Mouse (Mus musculus): ENCODE data around the gene Sec14l1. TPM values are rescaled to one million over a fixed set of nuclear protein-coding genes. Genes with fewer than 3 reads are reported as not detected.

Gene Sec14l1
- polyA plus RNA-seq, 1 experiment = 30.1 TPM

DNA sequence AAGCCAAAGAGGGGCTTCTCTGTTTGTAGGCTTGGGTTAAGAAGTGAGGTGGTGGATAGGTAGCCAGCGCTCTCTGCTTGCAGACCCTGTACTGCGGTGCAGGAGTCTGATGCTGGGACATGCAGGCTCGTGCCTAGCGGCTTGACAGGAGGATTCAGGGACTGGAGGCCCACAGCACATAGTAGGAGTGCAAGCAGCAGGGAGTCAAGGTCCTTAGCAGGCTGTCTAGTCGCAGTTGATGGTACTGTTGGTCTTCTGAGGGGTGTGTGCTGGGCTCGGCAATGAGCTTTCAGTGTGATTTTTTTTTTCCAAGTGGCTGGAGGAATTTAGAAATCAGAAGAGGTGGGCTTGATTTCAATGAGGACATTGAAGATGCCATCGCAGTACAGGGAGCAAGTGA is 36.5 kb downstream of the Sec14l1 start:
- Histone ChIP-seq H3K36me3 (ENCODE audit: control insufficient read depth, insufficient read depth, low read length) (peaks cover 30% of the 10 kb centered on the region), H3K27me3 (ENCODE audit: control insufficient read depth, insufficient read depth, low read length) (no peaks in the 10 kb centered on the region), H3K27ac (ENCODE audit: insufficient read depth, low read length) (no peak overlapping the region), H3K4me1 (ENCODE audit: control insufficient read depth, insufficient read depth, insufficient read length) (no peaks in the 10 kb centered on the region; the same call in 1 of the 2 replicates), H3K4me3 (ENCODE audit: extremely low read depth, insufficient read depth, insufficient read length) (no peak overlapping the region)
- DNase-seq (ENCODE audit: low read depth in 1 of 2, low spot score in 2 of 2) = no peak
- TF ChIP-seq POLR2A (IDR thresholded peaks at IDR 0.05; ENCODE audit: low read depth, low read length) (no peak), CTCF (IDR thresholded peaks at IDR 0.05; ENCODE audit: extremely low read depth, insufficient read depth, insufficient read length, insufficient replicate concordance) (no peak)
- WGBS = 97% methylated on average over 7 of the region's 7 CpGs

DNA sequence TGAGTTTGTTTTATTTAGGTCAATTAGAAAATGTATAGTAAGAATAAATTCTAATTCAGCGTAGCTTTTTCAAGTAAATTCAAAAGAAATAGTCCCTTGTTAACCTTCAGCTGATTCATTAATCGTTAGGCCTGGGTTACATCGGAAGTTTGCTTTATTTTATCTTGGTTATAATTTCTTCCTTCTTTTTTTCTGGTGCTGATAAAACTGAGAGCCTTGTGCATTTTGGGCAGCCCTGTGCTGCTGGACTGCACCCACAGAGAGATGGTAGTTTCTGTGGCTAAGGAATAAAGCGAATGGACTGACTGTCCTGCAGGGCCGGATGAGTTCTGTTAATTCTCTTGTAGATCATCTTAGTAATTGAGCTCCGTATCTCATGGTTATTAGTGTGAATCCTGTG is 37.6 kb downstream of the Sec14l1 start:
- 89% methylated on average over 6 of the region's 6 CpGs for WGBS
- H3K36me3 ChIP-seq (ENCODE audit: control insufficient read depth, insufficient read depth, low read length) = peaks cover 28% of the 10 kb centered on the region
- no peak overlapping the region for H3K4me3 ChIP-seq (ENCODE audit: extremely low read depth, insufficient read depth, insufficient read length)
- H3K27ac ChIP-seq (ENCODE audit: insufficient read depth, low read length) = no peak overlapping the region
- H3K4me1 ChIP-seq (ENCODE audit: control insufficient read depth, insufficient read depth, insufficient read length) = no peaks in the 10 kb centered on the region; the same call in 1 of the 2 replicates
- no peak for TF ChIP-seq CTCF (IDR thresholded peaks at IDR 0.05; ENCODE audit: extremely low read depth, insufficient read depth, insufficient read length, insufficient replicate concordance)
- no peak for TF ChIP-seq POLR2A (IDR thresholded peaks at IDR 0.05; ENCODE audit: low read depth, low read length)
- no peaks in the 10 kb centered on the region for H3K27me3 ChIP-seq (ENCODE audit: control insufficient read depth, insufficient read depth, low read length)
- no peak for DNase-seq (ENCODE audit: low read depth in 1 of 2, low spot score in 2 of 2)

DNA sequence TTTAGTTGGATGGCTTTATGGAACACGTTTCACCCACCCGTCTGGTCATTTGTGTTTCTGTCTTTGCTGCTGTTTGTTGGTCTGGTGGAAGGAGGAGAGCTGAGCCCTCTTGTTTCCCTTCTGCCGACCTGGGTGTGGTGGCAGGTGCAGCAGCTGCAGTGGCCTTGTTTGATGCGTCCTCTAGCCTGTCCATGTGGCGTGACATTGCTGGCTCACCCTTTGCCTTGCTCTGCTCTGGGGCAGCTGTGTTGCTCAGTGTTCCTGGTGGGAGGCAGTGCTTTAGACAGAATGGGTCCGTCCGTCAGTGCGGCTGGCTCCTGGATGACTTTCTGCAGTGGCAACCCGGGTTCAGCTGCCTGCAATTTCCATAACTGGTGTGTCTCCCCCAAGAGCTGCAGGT is 38.6 kb downstream of the Sec14l1 start:
- H3K36me3 ChIP-seq (ENCODE audit: control insufficient read depth, insufficient read depth, low read length) = peaks cover 25% of the 10 kb centered on the region
- no peak for TF ChIP-seq CTCF (IDR thresholded peaks at IDR 0.05; ENCODE audit: extremely low read depth, insufficient read depth, insufficient read length, insufficient replicate concordance)
- no peak for TF ChIP-seq POLR2A (IDR thresholded peaks at IDR 0.05; ENCODE audit: low read depth, low read length)
- no peaks in the 10 kb centered on the region for H3K27me3 ChIP-seq (ENCODE audit: control insufficient read depth, insufficient read depth, low read length)
- WGBS = 93% methylated on average over 9 of the region's 9 CpGs
- DNase-seq (ENCODE audit: low read depth in 1 of 2, low spot score in 2 of 2) = no peak
- no peaks in the 10 kb centered on the region; the same call in 1 of the 2 replicates for H3K4me1 ChIP-seq (ENCODE audit: control insufficient read depth, insufficient read depth, insufficient read length)
- no peak overlapping the region for H3K4me3 ChIP-seq (ENCODE audit: extremely low read depth, insufficient read depth, insufficient read length)
- no peak overlapping the region for H3K27ac ChIP-seq (ENCODE audit: insufficient read depth, low read length)

DNA sequence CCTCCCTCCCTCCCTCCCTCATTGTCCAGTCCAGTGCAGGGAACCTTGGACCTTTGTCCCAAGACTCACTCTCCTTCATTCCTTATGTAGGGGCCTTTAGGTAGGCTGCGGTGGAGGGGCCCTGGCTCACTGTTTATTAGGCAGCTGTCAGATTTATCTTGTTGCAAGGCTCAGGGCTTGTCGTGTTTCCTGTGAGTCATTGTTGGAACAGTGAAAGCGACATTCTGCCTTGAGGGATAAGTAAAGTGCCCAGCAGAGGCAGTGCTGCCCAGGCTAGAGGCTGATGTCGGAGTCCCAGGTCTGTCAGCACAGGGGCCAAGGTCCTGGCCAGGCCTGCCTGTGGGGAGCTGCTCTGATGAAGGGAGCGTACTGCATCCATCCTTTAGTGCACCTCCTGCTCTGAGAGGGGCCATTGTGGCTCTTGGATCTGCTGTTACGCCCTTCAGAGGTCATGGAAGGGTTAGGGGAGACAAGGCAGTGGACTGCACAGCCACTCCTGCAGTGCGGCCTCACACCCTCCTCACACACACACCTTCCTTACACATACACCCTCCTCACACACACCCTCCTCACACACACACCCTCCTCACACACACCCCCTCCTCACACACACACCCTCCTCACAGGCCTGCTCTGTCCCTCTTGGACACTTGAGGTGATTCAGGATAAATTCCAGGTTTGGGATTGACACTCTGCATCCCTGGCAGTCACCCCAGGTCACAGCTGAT is 39.3 kb downstream of the Sec14l1 start:
- Histone ChIP-seq H3K27me3 (ENCODE audit: control insufficient read depth, insufficient read depth, low read length) (no peaks in the 10 kb centered on the region), H3K4me1 (ENCODE audit: control insufficient read depth, insufficient read depth, insufficient read length) (no peaks in the 10 kb centered on the region; the same call in 1 of the 2 replicates), H3K36me3 (ENCODE audit: control insufficient read depth, insufficient read depth, low read length) (peaks cover 28% of the 10 kb centered on the region), H3K27ac (ENCODE audit: insufficient read depth, low read length) (no peak overlapping the region), H3K4me3 (ENCODE audit: extremely low read depth, insufficient read depth, insufficient read length) (no peak overlapping the region)
- 84% methylated on average over 7 of the region's 7 CpGs for WGBS
- no peak for TF ChIP-seq CTCF (IDR thresholded peaks at IDR 0.05; ENCODE audit: extremely low read depth, insufficient read depth, insufficient read length, insufficient replicate concordance)
- no peak for TF ChIP-seq POLR2A (IDR thresholded peaks at IDR 0.05; ENCODE audit: low read depth, low read length)
- no peak for DNase-seq (ENCODE audit: low read depth in 1 of 2, low spot score in 2 of 2)

DNA sequence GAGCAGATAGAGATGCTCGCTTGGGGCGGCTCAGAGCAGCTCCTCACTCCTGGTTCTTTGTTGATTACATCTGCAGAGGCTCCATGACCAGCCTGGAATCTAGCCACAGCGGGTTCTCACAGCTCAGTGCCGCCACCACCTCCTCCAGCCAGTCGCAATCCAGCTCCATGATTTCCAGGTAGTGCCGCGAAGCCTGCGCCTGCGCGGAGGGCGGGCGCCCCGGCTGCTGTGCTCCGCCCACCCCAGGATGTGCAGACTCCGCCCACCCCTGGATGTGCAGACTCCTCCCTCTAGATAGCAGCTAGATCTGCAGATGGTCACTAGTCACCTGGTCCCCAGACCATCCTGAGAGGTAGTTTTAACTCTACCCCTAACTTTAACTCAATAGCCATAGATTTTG is 41.8 kb downstream of the Sec14l1 start:
- H3K4me3 ChIP-seq (ENCODE audit: extremely low read depth, insufficient read depth, insufficient read length) = no peak overlapping the region
- no peaks in the 10 kb centered on the region for H3K27me3 ChIP-seq (ENCODE audit: control insufficient read depth, insufficient read depth, low read length)
- 91% methylated on average over 15 of the region's 15 CpGs for WGBS
- H3K36me3 ChIP-seq (ENCODE audit: control insufficient read depth, insufficient read depth, low read length) = peaks cover 20% of the 10 kb centered on the region
- no peak overlapping the region for H3K27ac ChIP-seq (ENCODE audit: insufficient read depth, low read length)
- no peaks in the 10 kb centered on the region for H3K4me1 ChIP-seq (ENCODE audit: control insufficient read depth, insufficient read depth, insufficient read length)
- DNase-seq (ENCODE audit: low read depth in 1 of 2, low spot score in 2 of 2) = no peak
- TF ChIP-seq POLR2A (IDR thresholded peaks at IDR 0.05; ENCODE audit: low read depth, low read length) (no peak), CTCF (IDR thresholded peaks at IDR 0.05; ENCODE audit: extremely low read depth, insufficient read depth, insufficient read length, insufficient replicate concordance) (no peak)

DNA sequence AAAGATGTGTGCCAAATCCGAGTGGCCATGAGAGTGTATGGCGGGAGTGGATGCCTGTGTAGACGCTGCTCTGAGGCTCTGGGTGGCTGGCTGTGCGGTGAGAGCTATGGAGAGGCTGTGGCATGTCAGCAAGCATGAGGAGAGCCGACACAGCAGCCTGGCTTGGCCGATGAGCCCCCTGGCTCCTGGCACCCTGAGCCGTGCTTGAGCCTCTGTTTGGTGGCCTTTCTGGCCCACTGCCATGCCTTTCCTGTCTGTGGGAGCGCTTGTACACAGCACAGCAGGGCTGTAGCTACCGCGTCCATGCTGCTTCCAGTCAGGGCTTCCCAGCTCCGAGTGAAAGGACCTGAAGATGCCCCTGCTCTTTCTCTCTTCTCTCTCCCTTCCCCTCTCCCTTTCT is 43.4 kb downstream of the Sec14l1 start:
- 84% methylated on average over 11 of the region's 11 CpGs for WGBS

DNA sequence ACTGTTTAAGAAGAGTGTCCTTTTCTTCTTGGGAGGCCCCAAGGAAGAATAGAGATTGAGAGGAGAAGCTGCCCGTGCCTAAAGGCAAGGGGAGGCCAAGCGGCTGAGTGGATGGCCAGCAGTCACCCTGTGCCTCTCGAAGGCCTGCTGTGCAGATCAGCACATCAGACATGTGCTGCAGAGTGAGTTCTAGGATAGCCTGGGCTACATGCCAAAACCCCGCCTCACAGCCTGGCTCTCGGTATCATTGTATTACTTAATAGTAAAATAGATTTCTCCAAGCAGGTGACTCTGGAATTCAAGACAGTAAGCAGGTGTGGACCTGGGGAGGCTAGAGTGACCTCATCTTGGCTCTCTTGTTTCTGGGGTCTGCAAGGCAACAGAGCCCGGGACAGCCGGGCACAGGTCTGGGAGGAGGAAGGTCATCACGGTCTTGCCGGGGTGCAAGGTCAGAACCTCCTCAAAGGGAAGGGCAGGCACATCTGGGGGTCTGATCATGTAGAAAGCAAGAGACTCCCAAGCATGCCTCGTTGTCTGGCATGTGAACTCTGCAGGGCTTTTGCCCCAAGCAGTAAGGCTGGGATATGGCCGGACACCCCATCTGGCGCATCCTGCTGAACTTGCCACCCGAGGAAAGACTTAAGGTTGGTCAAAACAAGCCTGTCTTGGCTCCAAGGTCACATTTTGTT is 44.4 kb downstream of the Sec14l1 start:
- H3K4me1 ChIP-seq (ENCODE audit: control insufficient read depth, insufficient read depth, insufficient read length) = no peaks in the 10 kb centered on the region
- H3K27me3 ChIP-seq (ENCODE audit: control insufficient read depth, insufficient read depth, low read length) = no peaks in the 10 kb centered on the region
- H3K27ac ChIP-seq (ENCODE audit: insufficient read depth, low read length) = no peak overlapping the region
- TF ChIP-seq CTCF (IDR thresholded peaks at IDR 0.05; ENCODE audit: extremely low read depth, insufficient read depth, insufficient read length, insufficient replicate concordance) = no peak
- TF ChIP-seq POLR2A (IDR thresholded peaks at IDR 0.05; ENCODE audit: low read depth, low read length) = no peak
- DNase-seq (ENCODE audit: low read depth in 1 of 2, low spot score in 2 of 2) = no peak
- H3K36me3 ChIP-seq (ENCODE audit: control insufficient read depth, insufficient read depth, low read length) = peaks cover 17% of the 10 kb centered on the region
- no peak overlapping the region for H3K4me3 ChIP-seq (ENCODE audit: extremely low read depth, insufficient read depth, insufficient read length)
- 89% methylated on average over 13 of the region's 13 CpGs for WGBS

More for the DNA sequence above, 43.4 kb downstream of the Sec14l1 start:
- no peak for DNase-seq (ENCODE audit: low read depth in 1 of 2, low spot score in 2 of 2)
- peaks cover 18% of the 10 kb centered on the region for H3K36me3 ChIP-seq (ENCODE audit: control insufficient read depth, insufficient read depth, low read length)
- TF ChIP-seq POLR2A (IDR thresholded peaks at IDR 0.05; ENCODE audit: low read depth, low read length) (no peak), CTCF (IDR thresholded peaks at IDR 0.05; ENCODE audit: extremely low read depth, insufficient read depth, insufficient read length, insufficient replicate concordance) (no peak)
- no peak overlapping the region for H3K4me3 ChIP-seq (ENCODE audit: extremely low read depth, insufficient read depth, insufficient read length)
- no peak overlapping the region for H3K27ac ChIP-seq (ENCODE audit: insufficient read depth, low read length)
- H3K27me3 ChIP-seq (ENCODE audit: control insufficient read depth, insufficient read depth, low read length) = no peaks in the 10 kb centered on the region
- H3K4me1 ChIP-seq (ENCODE audit: control insufficient read depth, insufficient read depth, insufficient read length) = no peaks in the 10 kb centered on the region

Data from spleen, adult 2 months (tissue).